Mouse (Mus musculus): ENCODE results near the gene Akt3.

Akt3 gene

GRCm38 (mm10) chr1:177054891-177055290, 203.1 kb downstream of the Akt3 start:
- DNase-seq (ENCODE audit: extremely low spot score, low spot score) = no peak

GRCm38 (mm10) chr1:177051366-177051963, 206.5 kb downstream of the Akt3 start:
- no peak for DNase-seq (ENCODE audit: extremely low spot score, low spot score)

- DNase-seq (ENCODE audit: extremely low spot score, low spot score) = no peak
These were observed 209.2 kb downstream of the Akt3 start for GRCm38 (mm10) chr1:177048773-177049172.

GRCm38 (mm10) chr1:177046963-177047362, 211.0 kb downstream of the Akt3 start:
- DNase-seq (ENCODE audit: extremely low spot score, low spot score) = no peak

- DNase-seq (ENCODE audit: extremely low spot score, low spot score) = no peak
These were observed 212.1 kb downstream of the Akt3 start for GRCm38 (mm10) chr1:177045885-177046284.

GRCm38 (mm10) chr1:177040058-177040457, 217.9 kb downstream of the Akt3 start:
- no peak for DNase-seq (ENCODE audit: extremely low spot score, low spot score)

- DNase-seq (ENCODE audit: extremely low spot score, low spot score) = no peak
These were observed 218.8 kb downstream of the Akt3 start for GRCm38 (mm10) chr1:177039093-177039674.

- DNase-seq (ENCODE audit: extremely low spot score, low spot score) = no peak
These were observed 219.6 kb downstream of the Akt3 start for GRCm38 (mm10) chr1:177038383-177038782.

- no peak for DNase-seq (ENCODE audit: extremely low spot score, low spot score)
These were observed 222.5 kb downstream of the Akt3 start for GRCm38 (mm10) chr1:177035460-177035859.

GRCm38 (mm10) chr1:177032233-177032632, 225.8 kb downstream of the Akt3 start:
- no peak for DNase-seq (ENCODE audit: extremely low spot score, low spot score)

- DNase-seq (ENCODE audit: extremely low spot score, low spot score) = no peak
These were observed 226.8 kb downstream of the Akt3 start for GRCm38 (mm10) chr1:177031196-177031595.

- no peak for DNase-seq (ENCODE audit: extremely low spot score, low spot score)
These were observed 227.3 kb downstream of the Akt3 start for GRCm38 (mm10) chr1:177030669-177031068.

GRCm38 (mm10) chr1:177029032-177029431, 229.0 kb downstream of the Akt3 start:
- DNase-seq (ENCODE audit: extremely low spot score, low spot score) = no peak

- no peak for DNase-seq (ENCODE audit: extremely low spot score, low spot score)
These were observed 230.3 kb downstream of the Akt3 start for GRCm38 (mm10) chr1:177027706-177028105.

GRCm38 (mm10) chr1:177022751-177023150, 235.3 kb downstream of the Akt3 start:
- DNase-seq (ENCODE audit: extremely low spot score, low spot score) = no peak

- DNase-seq (ENCODE audit: extremely low spot score, low spot score) = no peak
These were observed 238.3 kb downstream of the Akt3 start for GRCm38 (mm10) chr1:177019668-177020067.

GRCm38 (mm10) chr1:177018750-177019149, 239.3 kb downstream of the Akt3 start:
- no peak for DNase-seq (ENCODE audit: extremely low spot score, low spot score)

GRCm38 (mm10) chr1:177016729-177017128, 241.3 kb downstream of the Akt3 start:
- DNase-seq (ENCODE audit: extremely low spot score, low spot score) = no peak

- DNase-seq (ENCODE audit: extremely low spot score, low spot score) = no peak
These were observed 242.1 kb downstream of the Akt3 start for GRCm38 (mm10) chr1:177015917-177016316.

- no peak for DNase-seq (ENCODE audit: extremely low spot score, low spot score)
These were observed 243.0 kb downstream of the Akt3 start for GRCm38 (mm10) chr1:177014921-177015439.

- DNase-seq (ENCODE audit: extremely low spot score, low spot score) = no peak
These were observed 243.7 kb downstream of the Akt3 start for GRCm38 (mm10) chr1:177014346-177014745.

GRCm38 (mm10) chr1:177013776-177014175, 244.2 kb downstream of the Akt3 start:
- DNase-seq (ENCODE audit: extremely low spot score, low spot score) = no peak

GRCm38 (mm10) chr1:177013313-177013712, 244.7 kb downstream of the Akt3 start:
- DNase-seq (ENCODE audit: extremely low spot score, low spot score) = no peak
